Mouse (Mus musculus) cerebral cortex, adult 2 months (tissue): ENCODE results near the gene Esp24.

Experiments
- WGBS: fragments of 180-500 bp; shearing (Covaris S2); methylation state at CpG from one replicate; pipeline ENCODE4 v1.1.7; 2018; 5-methylcytosine and 5-hydroxymethylcytosine counted together

Esp24 gene

DNA sequence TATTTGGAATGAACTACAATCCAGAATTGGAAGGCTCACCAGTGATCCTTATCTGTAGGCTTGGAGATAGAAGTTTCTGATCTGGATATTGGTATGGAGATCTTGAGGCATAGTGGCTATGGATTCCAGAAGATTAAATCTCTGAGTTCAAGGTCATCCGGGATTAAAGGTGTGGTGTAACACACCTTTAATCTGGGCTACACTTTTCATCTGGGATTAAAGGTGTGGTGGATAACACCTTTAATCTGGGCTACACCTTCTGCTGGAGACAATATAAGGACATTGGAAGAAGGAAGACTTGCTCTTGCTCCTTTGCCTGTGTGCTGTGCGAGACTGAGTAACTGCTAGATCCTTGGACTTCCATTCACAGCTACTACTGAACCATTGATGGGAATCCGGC lies at the start of gene Esp24:
Esp24 (plus strand) TSS at position 301 of the 400 bp plus-strand sequence.
- WGBS = 87% methylated on average over 3 of the region's 3 CpGs

DNA sequence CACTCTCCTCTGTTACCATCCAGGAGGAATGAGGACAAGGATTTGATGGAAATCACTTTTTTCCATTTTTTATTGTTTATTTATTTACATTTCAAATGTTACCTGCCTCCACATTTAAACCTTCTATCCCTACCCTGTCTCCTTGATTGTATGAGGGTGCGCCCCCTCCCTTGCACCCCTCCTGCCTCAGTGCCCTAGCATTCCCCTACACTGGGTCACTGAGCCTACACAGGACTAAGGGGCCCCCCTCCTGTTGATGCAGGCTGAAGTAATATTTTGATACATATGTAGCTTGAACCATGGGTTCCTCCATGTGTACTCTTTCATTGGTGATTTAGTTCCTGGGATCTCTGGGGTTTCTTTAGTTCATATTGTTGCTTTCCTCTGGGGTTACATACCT lies 26.6 kb upstream of the Esp24 start:
- 91% methylated on average over 1 of the region's 1 CpGs for WGBS

- 35% methylated on average over 30 of the region's 30 CpGs for WGBS
Observed at GRCm38 (mm10) chr17:39010675-39011638, 25.5 kb upstream of the Esp24 start.

- 42% methylated on average over 14 of the region's 14 CpGs for WGBS
Observed at GRCm38 (mm10) chr17:39017184-39017583, 19.3 kb upstream of the Esp24 start.

GRCm38 (mm10) chr17:39043241-39043640 lies 6.7 kb downstream of the Esp24 start, which contains the start of gene Gm21903:
TSS of gene Gm21903 (minus strand) at chr17:39043341.

GRCm38 (mm10) chr17:39076937-39077336 lies 40.4 kb downstream of the Esp24 start, which contains the start of gene Esp23:
TSS of gene Esp23 (minus strand) at chr17:39077037.
- WGBS = 31% methylated on average over 1 of the region's 1 CpGs
